Mouse (Mus musculus) midbrain, postnatal 0 days (tissue): ENCODE data around the gene Syne1. TPM values are rescaled to one million over a fixed set of nuclear protein-coding genes. Genes with fewer than 3 reads are reported as not detected.
A peak's percentile ranks its signal among the peaks of the same experiment; 100 is the strongest.

Source experiments
- ATAC-seq: fragments of 200-750 bp; cut with Nextera tagmentation; 2 replicates; pipeline ENCODE4 v1.8.0; 2017; ENCODE audit warnings: moderate number of reproducible peaks, mild to moderate bottlenecking, moderate TSS enrichment, moderate library complexity; ENCODE audit not compliant: low FRiP score
- DNase-seq: peaks from one replicate; pipeline ENCODE4 v3.0.0-alpha.2; 2015; ENCODE audit warnings: low spot score
- H3K27ac ChIP-seq: fragments of 300-500 bp; sonication (generic); 2 replicates; pipeline ENCODE4 v1.5.1; 2014; ENCODE audit warnings: low read depth, mild to moderate bottlenecking, low read length, mixed read lengths
- H3K27me3 ChIP-seq: fragments of 300-500 bp; sonication (generic); 2 replicates; pipeline ENCODE4 v1.6.1; 2014; ENCODE audit warnings: low read length, control low read depth, mixed read lengths; ENCODE audit not compliant: insufficient read depth
- H3K36me3 ChIP-seq: fragments of 300-500 bp; sonication (generic); 2 replicates; pipeline ENCODE4 v1.6.1; 2014; ENCODE audit warnings: low read length, control low read depth, mixed read lengths; ENCODE audit not compliant: insufficient read depth
- H3K4me1 ChIP-seq: fragments of 300-500 bp; sonication (generic); 2 replicates; pipeline ENCODE4 v1.6.1; 2014; ENCODE audit warnings: mild to moderate bottlenecking, control low read depth, antibody characterized with exemption, low read length, mixed read lengths; ENCODE audit not compliant: insufficient read depth
- H3K4me2 ChIP-seq: fragments of 300-500 bp; sonication (generic); 2 replicates; pipeline ENCODE4 v1.6.1; 2014; ENCODE audit warnings: low read depth, mild to moderate bottlenecking, low read length, mixed read lengths; ENCODE audit not compliant: poor library complexity, severe bottlenecking
- H3K4me3 ChIP-seq: fragments of 300-500 bp; sonication (generic); 2 replicates; pipeline ENCODE4 v1.5.1; 2014; ENCODE audit warnings: low read depth, mild to moderate bottlenecking, low read length, moderate library complexity
- H3K9ac ChIP-seq: fragments of 300-500 bp; sonication (generic); replicated peaks from 2 replicates; pipeline ENCODE4 v1.6.1; 2014; ENCODE audit warnings: mild to moderate bottlenecking, low read length, moderate library complexity, mixed read lengths; ENCODE audit not compliant: poor library complexity, severe bottlenecking
- H3K9me3 ChIP-seq: fragments of 300-500 bp; sonication (generic); 2 replicates; pipeline ENCODE4 v1.6.1; 2016; ENCODE audit warnings: low read length, control low read depth
- CTCF ChIP-seq: IDR thresholded peaks from 2 replicates; pipeline ENCODE4 v1.5.1; 2016; ENCODE audit warnings: antibody characterized with exemption, mild to moderate bottlenecking
- WGBS: fragments of 180-500 bp; shearing (Covaris S2); extraction: QIAGEN DNeasy Blood & Tissue Kit; methylation state at CpG from one replicate; pipeline ENCODE4 v1.1.7; 2014; 5-methylcytosine and 5-hydroxymethylcytosine counted together
- polyA plus RNA-seq: library from polyadenylated mRNA; unstranded; fragments of >200 nt; fragmentation: Nextera tagmentation; extraction: Ambion mirVana; gene quantifications from 2 replicates; pipeline ENCODE4 v1.2.1, GENCODE M21; 2015
- total RNA-seq: library from RNA; depleted of rRNA; stranded (reverse); fragments of >200 nt; gene quantifications from 2 replicates; pipeline ENCODE4 v1.2.3, GENCODE M21; 2014

Gene Syne1
- total and polyA plus RNA-seq, 2 experiments from 2014 or later: 18.6 to 99.3 TPM

DNA sequence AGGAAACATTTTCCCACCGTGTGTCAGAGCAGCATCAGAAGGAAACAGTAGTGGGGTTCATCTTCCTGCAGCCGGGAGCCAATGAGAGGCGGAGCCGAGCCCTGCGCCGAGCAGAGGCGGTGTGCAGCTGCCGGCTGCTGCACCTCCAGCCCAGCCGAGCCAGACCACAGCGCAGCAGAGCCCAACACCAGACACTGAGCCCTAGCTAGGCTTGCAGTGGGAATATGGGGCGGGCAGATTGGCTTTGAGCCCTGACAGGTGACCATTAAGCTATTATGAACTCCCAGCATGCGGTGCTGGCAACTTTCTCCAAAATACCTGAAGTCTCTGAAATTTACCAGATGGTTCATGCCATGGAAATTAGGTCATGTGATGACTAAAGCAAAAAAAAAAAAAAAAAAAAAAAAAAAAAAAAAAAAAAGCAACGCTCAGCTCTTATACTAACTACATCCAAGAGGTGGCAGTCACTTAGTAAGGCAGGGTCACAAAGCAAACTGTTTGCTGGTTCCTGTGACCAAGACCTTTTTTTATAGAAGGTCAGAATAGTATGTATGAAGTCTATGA lies 356.5 kb downstream of the Syne1 start:
- H3K9me3 ChIP-seq: no peaks in the 10 kb centered on the region
- H3K4me1 ChIP-seq: no peaks in the 10 kb centered on the region
- H3K36me3 ChIP-seq: 0 out of 2 replicates have a peak, but pooled peaks cover 1% of the 10 kb centered on the region
- peak; percentile 68 for TF ChIP-seq CTCF
- ATAC-seq (peak; percentile 96), DNase-seq (peak; percentile 81)
- H3K9ac ChIP-seq: peak overlapping the region; percentile 68
- peak overlapping the region; percentile 69 for H3K4me2 ChIP-seq
- peak overlapping the region; percentile 86 for H3K27ac ChIP-seq
- peak overlapping the region; percentile 56 for H3K4me3 ChIP-seq
- no peaks in the 10 kb centered on the region for H3K27me3 ChIP-seq
- 0% methylated on average over 13 of the region's 13 CpGs for WGBS

- Histone ChIP-seq H3K9me3 (no peaks in the 10 kb centered on the region), H3K9ac (peak overlapping the region; percentile 68), H3K27ac (peak overlapping the region; percentile 86), H3K36me3 (peaks cover 7% of the 10 kb centered on the region; the same call in 1 of the 2 replicates), H3K4me2 (peak overlapping the region; percentile 69), H3K4me1 (no peaks in the 10 kb centered on the region), H3K27me3 (no peaks in the 10 kb centered on the region), H3K4me3 (peak overlapping the region; percentile 56)
- TF ChIP-seq CTCF: no peak
- ATAC-seq: peak; percentile 77
- WGBS: under 1% methylated on average over 13 of the region's 13 CpGs
- DNase-seq: no peak
Measured at GRCm38 (mm10) chr10:5194081-5194670, 357.1 kb downstream of the Syne1 start.

GRCm38 (mm10) chr10:5192861-5193490 lies 358.3 kb downstream of the Syne1 start:
- no peaks in the 10 kb centered on the region for H3K27me3 ChIP-seq
- TF ChIP-seq CTCF: no peak
- peaks cover 7% of the 10 kb centered on the region; the same call in 1 of the 2 replicates for H3K36me3 ChIP-seq
- no peaks in the 10 kb centered on the region for H3K9me3 ChIP-seq
- 0 out of 2 replicates have a peak overlapping the region, but pooled peaks have one; percentile 5 for H3K4me2 ChIP-seq
- 83% methylated on average over 9 of the region's 9 CpGs for WGBS
- H3K9ac ChIP-seq: no peak overlapping the region
- H3K4me1 ChIP-seq: no peaks in the 10 kb centered on the region
- no peak overlapping the region for H3K27ac ChIP-seq
- DNase-seq (no peak), ATAC-seq (no peak)
- H3K4me3 ChIP-seq: no peak overlapping the region

- no peaks in the 10 kb centered on the region for H3K9me3 ChIP-seq
- H3K27me3 ChIP-seq: no peaks in the 10 kb centered on the region
- DNase-seq (no peak), ATAC-seq (no peak)
- H3K36me3 ChIP-seq: peaks cover 12% of the 10 kb centered on the region; the same call in 1 of the 2 replicates
- no peak overlapping the region for H3K27ac ChIP-seq
- no peak for TF ChIP-seq CTCF
- H3K9ac ChIP-seq: no peak overlapping the region
- H3K4me2 ChIP-seq: no peak overlapping the region
- no peak overlapping the region for H3K4me3 ChIP-seq
- WGBS: 81% methylated on average over 4 of the region's 4 CpGs
- H3K4me1 ChIP-seq: no peaks in the 10 kb centered on the region
Measured at GRCm38 (mm10) chr10:5190756-5191155, 360.5 kb downstream of the Syne1 start.

GRCm38 (mm10) chr10:5188890-5189289 lies 362.4 kb downstream of the Syne1 start:
- Histone ChIP-seq H3K9me3 (no peaks in the 10 kb centered on the region), H3K36me3 (peaks cover 29% of the 10 kb centered on the region), H3K4me3 (no peak overlapping the region), H3K27me3 (no peaks in the 10 kb centered on the region), H3K27ac (no peak overlapping the region), H3K9ac (no peak overlapping the region), H3K4me1 (no peaks in the 10 kb centered on the region), H3K4me2 (no peak overlapping the region)
- ATAC-seq: no peak
- no peak for TF ChIP-seq CTCF
- no peak for DNase-seq
